Mouse (Mus musculus): ENCODE results near the gene Cad. TPM values are rescaled to one million over a fixed set of nuclear protein-coding genes. Genes with fewer than 3 reads are reported as not detected.

Cad gene
- total and polyA plus RNA-seq, 2 experiments from 2014 or later, result 5.4 to 24.6 TPM

- WGBS, result 44% methylated on average over 2 of the region's 2 CpGs
- Histone ChIP-seq H3K9ac (replicated peaks; ENCODE audit: low read depth, low read length) (no peak overlapping the region), H3K27ac (ENCODE audit: low read depth) (no peak overlapping the region), H3K9me3 (replicated peaks; ENCODE audit: control insufficient read depth, low read length) (no peaks in the 10 kb centered on the region), H3K27me3 (ENCODE audit: control insufficient read depth, insufficient read depth, low read length) (peaks cover 41% of the 10 kb centered on the region), H3K4me1 (ENCODE audit: control insufficient read depth, insufficient read depth) (peaks cover 11% of the 10 kb centered on the region), H3K4me3 (ENCODE audit: low read depth, low read length) (no peak overlapping the region), H3K4me2 (ENCODE audit: low read depth, low read length) (no peak overlapping the region), H3K36me3 (replicated peaks; ENCODE audit: control insufficient read depth, insufficient read depth, low read length) (no peaks in the 10 kb centered on the region)
- no peak for TF ChIP-seq EP300 (IDR thresholded peaks at IDR 0.05; ENCODE audit: low read depth)
- TF ChIP-seq CTCF (IDR thresholded peaks at IDR 0.05; ENCODE audit: low read depth), result no peak
- no peak for ATAC-seq (ENCODE audit: insufficient read depth, low read depth)
- no peak for DNase-seq (ENCODE audit: low spot score)
Measured at GRCm38 (mm10) chr5:31087131-31087530, 32.6 kb downstream of the Cad start.

GRCm38 (mm10) chr5:31092231-31092975, 37.8 kb downstream of the Cad start:
- TF ChIP-seq EP300 (IDR thresholded peaks at IDR 0.05; ENCODE audit: low read depth) (no peak), CTCF (IDR thresholded peaks at IDR 0.05; ENCODE audit: low read depth) (no peak)
- DNase-seq (ENCODE audit: low spot score) (no peak), ATAC-seq (ENCODE audit: insufficient read depth, low read depth) (no peak)
- H3K9ac ChIP-seq (replicated peaks; ENCODE audit: low read depth, low read length), result 0 out of 2 replicates have a peak overlapping the region, but pooled peaks have one; percentile 13
- peak overlapping the region; percentile 52 for H3K4me2 ChIP-seq (ENCODE audit: low read depth, low read length)
- peaks cover 22% of the 10 kb centered on the region; the same call in 1 of the 2 replicates for H3K4me1 ChIP-seq (ENCODE audit: control insufficient read depth, insufficient read depth)
- no peaks in the 10 kb centered on the region for H3K36me3 ChIP-seq (replicated peaks; ENCODE audit: control insufficient read depth, insufficient read depth, low read length)
- no peak overlapping the region for H3K27ac ChIP-seq (ENCODE audit: low read depth)
- H3K4me3 ChIP-seq (ENCODE audit: low read depth, low read length), result peak overlapping the region; percentile 44
- 5% methylated on average over 43 of the region's 53 CpGs for WGBS
- H3K27me3 ChIP-seq (ENCODE audit: control insufficient read depth, insufficient read depth, low read length), result peaks cover 90% of the 10 kb centered on the region
- H3K9me3 ChIP-seq (replicated peaks; ENCODE audit: control insufficient read depth, low read length), result no peaks in the 10 kb centered on the region

- Histone ChIP-seq H3K4me1 (ENCODE audit: control insufficient read depth, insufficient read depth) (peaks cover 22% of the 10 kb centered on the region; the same call in 1 of the 2 replicates), H3K27me3 (ENCODE audit: control insufficient read depth, insufficient read depth, low read length) (peaks cover 91% of the 10 kb centered on the region), H3K36me3 (replicated peaks; ENCODE audit: control insufficient read depth, insufficient read depth, low read length) (no peaks in the 10 kb centered on the region), H3K4me2 (ENCODE audit: low read depth, low read length) (peak overlapping the region; percentile 52), H3K4me3 (ENCODE audit: low read depth, low read length) (peak overlapping the region; percentile 44), H3K9ac (replicated peaks; ENCODE audit: low read depth, low read length) (0 out of 2 replicates have a peak overlapping the region, but pooled peaks have one; percentile 13), H3K9me3 (replicated peaks; ENCODE audit: control insufficient read depth, low read length) (no peaks in the 10 kb centered on the region), H3K27ac (ENCODE audit: low read depth) (no peak overlapping the region)
- 1% methylated on average over 52 of the region's 54 CpGs for WGBS
- TF ChIP-seq CTCF (IDR thresholded peaks at IDR 0.05; ENCODE audit: low read depth) (no peak), EP300 (IDR thresholded peaks at IDR 0.05; ENCODE audit: low read depth) (no peak)
- DNase-seq (ENCODE audit: low spot score) (no peak), ATAC-seq (ENCODE audit: insufficient read depth, low read depth) (peak; percentile 22; the same call in 1 of the 2 replicates)
Measured at GRCm38 (mm10) chr5:31093151-31094041, 38.8 kb downstream of the Cad start.

GRCm38 (mm10) chr5:31094100-31094798, 39.7 kb downstream of the Cad start:
- H3K36me3 ChIP-seq (replicated peaks; ENCODE audit: control insufficient read depth, insufficient read depth, low read length), result no peaks in the 10 kb centered on the region
- TF ChIP-seq CTCF (IDR thresholded peaks at IDR 0.05; ENCODE audit: low read depth), result no peak
- TF ChIP-seq EP300 (IDR thresholded peaks at IDR 0.05; ENCODE audit: low read depth), result no peak
- WGBS, result 3% methylated on average over 29 of the region's 29 CpGs
- H3K9me3 ChIP-seq (replicated peaks; ENCODE audit: control insufficient read depth, low read length), result no peaks in the 10 kb centered on the region
- H3K4me3 ChIP-seq (ENCODE audit: low read depth, low read length), result peak overlapping the region; percentile 44
- ATAC-seq (ENCODE audit: insufficient read depth, low read depth), result no peak
- DNase-seq (ENCODE audit: low spot score), result no peak
- H3K27me3 ChIP-seq (ENCODE audit: control insufficient read depth, insufficient read depth, low read length), result peaks cover 82% of the 10 kb centered on the region
- peaks cover 22% of the 10 kb centered on the region; the same call in 1 of the 2 replicates for H3K4me1 ChIP-seq (ENCODE audit: control insufficient read depth, insufficient read depth)
- no peak overlapping the region for H3K27ac ChIP-seq (ENCODE audit: low read depth)
- H3K4me2 ChIP-seq (ENCODE audit: low read depth, low read length), result peak overlapping the region; percentile 52
- no peak overlapping the region for H3K9ac ChIP-seq (replicated peaks; ENCODE audit: low read depth, low read length)

All from heart, postnatal 0 days (tissue).